Mouse (Mus musculus) heart, adult 8-10 months (tissue): ENCODE results near the gene Jup. TPM values are rescaled to one million over a fixed set of nuclear protein-coding genes. Genes with fewer than 3 reads are reported as not detected.

Experiments
- DNase-seq: peaks from one replicate; pipeline ENCODE4 v3.0.0; 2022; ENCODE audit warnings: low spot score
- total RNA-seq, 4 experiments: library from RNA; stranded (reverse); gene quantifications; 2 replicates each; pipeline ENCODE4 v1.2.4; 2022

Gene Jup
- 100 to 1,000 TPM; 224 to 279 (median 261) TPM for total RNA-seq

- DNase-seq = peak; percentile 99
Observed at GRCm38 (mm10) chr11:100397600-100398389, at the start of gene Jup. TSS of gene Jup (minus strand) at chr11:100397763.

- no peak for DNase-seq
Observed at GRCm38 (mm10) chr11:100442625-100443024, 45.1 kb upstream of the Jup start.

GRCm38 (mm10) chr11:100441797-100442196 lies 44.2 kb upstream of the Jup start, which contains the start of the genes Nt5c3b and Klhl10:
TSS of gene Nt5c3b (minus strand) at chr11:100441808.
TSS of gene Klhl10 (plus strand) at chr11:100441917.
- no peak for DNase-seq

GRCm38 (mm10) chr11:100440691-100441522 lies 43.3 kb upstream of the Jup start:
- DNase-seq = peak; percentile 82

GRCm38 (mm10) chr11:100437901-100438300 lies 40.3 kb upstream of the Jup start:
- DNase-seq = no peak

- no peak for DNase-seq
Observed at GRCm38 (mm10) chr11:100435678-100436246, 38.2 kb upstream of the Jup start.

- no peak for DNase-seq
Observed at GRCm38 (mm10) chr11:100432002-100432401, 34.4 kb upstream of the Jup start.

GRCm38 (mm10) chr11:100430052-100430451 lies 32.5 kb upstream of the Jup start:
- peak; percentile 49 for DNase-seq

GRCm38 (mm10) chr11:100428612-100429199 lies 31.1 kb upstream of the Jup start:
- DNase-seq = no peak

GRCm38 (mm10) chr11:100426820-100427219 lies 29.3 kb upstream of the Jup start:
- no peak for DNase-seq

- no peak for DNase-seq
Observed at GRCm38 (mm10) chr11:100425851-100426250, 28.3 kb upstream of the Jup start.

GRCm38 (mm10) chr11:100423836-100424235 lies 26.3 kb upstream of the Jup start:
- DNase-seq = no peak

- DNase-seq = no peak
Observed at GRCm38 (mm10) chr11:100421537-100421936, 24.0 kb upstream of the Jup start.

GRCm38 (mm10) chr11:100414914-100415822 lies 17.6 kb upstream of the Jup start, which contains the start of gene Fkbp10:
TSS of gene Fkbp10 (plus strand) at chr11:100415697.
- DNase-seq = peak; percentile 70

GRCm38 (mm10) chr11:100414021-100414913 lies 16.7 kb upstream of the Jup start, which contains the start of gene P3h4:
TSS of gene P3h4 (minus strand) at chr11:100414836.
- DNase-seq = peak; percentile 80

- DNase-seq = no peak
Observed at GRCm38 (mm10) chr11:100413541-100413940, 16.0 kb upstream of the Jup start.

GRCm38 (mm10) chr11:100411736-100412135 lies 14.2 kb upstream of the Jup start:
- no peak for DNase-seq

- DNase-seq = no peak
Observed at GRCm38 (mm10) chr11:100409686-100410085, 12.1 kb upstream of the Jup start.

- DNase-seq = no peak
Observed at GRCm38 (mm10) chr11:100408835-100409462, 11.4 kb upstream of the Jup start.
